Mouse (Mus musculus) heart, postnatal 0 days (tissue): ENCODE measurements around the gene Mns1.

Experiments used
- CTCF ChIP-seq: IDR thresholded peaks from 2 replicates; pipeline ENCODE4 v1.5.1; 2016; ENCODE audit warnings: antibody characterized with exemption, control low read depth, low read depth
- EP300 ChIP-seq: IDR thresholded peaks from 2 replicates; pipeline ENCODE4 v1.6.1; 2016; ENCODE audit warnings: antibody characterized with exemption, low read depth

DNA sequence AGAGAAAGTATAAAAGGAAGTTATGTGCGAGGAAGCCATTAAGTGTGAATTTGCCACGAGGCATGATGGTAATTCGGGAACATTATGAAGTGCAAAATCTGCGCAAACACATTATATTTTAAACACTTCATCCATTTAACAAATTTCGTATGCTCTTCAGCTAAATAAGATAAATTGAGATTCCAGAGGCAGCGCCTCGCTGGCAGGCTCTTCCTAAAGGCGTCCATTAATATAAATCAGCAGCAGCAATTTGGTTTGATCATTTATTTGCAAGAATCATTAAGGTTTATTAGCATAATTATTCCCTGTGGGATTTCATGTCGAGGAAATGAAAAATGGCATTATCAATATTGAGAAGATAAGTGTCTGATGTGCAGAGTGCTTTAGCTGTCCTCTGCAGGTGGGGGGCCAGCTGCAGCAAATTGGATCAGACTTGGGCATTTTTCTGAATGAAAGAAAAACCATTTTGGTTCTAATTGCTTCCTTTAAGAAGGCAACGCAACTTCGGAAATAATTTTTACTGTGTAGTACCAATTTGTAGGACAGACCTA, 12.4 kb upstream of the Mns1 start:
- no peak for TF ChIP-seq CTCF
- no peak for TF ChIP-seq EP300
